Mouse (Mus musculus): Measurements from ENCODE around the gene Swi5. TPM values are rescaled to one million over a fixed set of nuclear protein-coding genes. Genes with fewer than 3 reads are reported as not detected.

The Swi5 gene
- polyA plus RNA-seq (2012; rRNA removed) = 242 and 270 TPM in 2 replicates

DNA sequence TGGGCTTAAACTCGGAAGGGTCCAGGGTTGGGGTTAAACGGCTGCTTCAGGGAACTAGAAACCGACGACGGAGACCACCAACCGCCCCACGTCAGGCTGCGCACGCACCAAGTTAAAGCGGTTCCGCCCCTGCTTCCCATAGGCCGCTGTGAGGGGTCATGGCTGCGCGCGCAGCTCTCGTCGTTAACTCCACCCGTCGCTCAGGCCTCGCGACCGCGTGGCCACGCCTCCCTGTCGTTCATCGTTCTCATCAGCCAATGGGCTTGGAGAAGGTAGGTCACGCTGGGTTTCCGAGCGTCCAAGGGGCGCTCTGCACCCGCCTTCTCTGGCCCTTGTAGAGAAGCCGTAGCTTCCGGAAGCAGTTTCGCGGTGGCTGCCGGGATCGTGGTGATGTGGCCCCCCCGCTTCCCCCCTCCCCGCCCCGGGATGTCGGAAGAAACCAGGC, at the start of gene Swi5:
Gene Swi5 (minus strand): TSS at position 153 of the 445 bp plus-strand sequence.
- under 1% methylated on average over 41 of the region's 41 CpGs for WGBS
- peak; percentile 96 to 99 for DNase-seq
- Histone ChIP-seq H3K27ac (ENCODE audit: insufficient read depth, low read length) (peak within 1 kb of the TSS; percentile 15; the same call in 1 of the 2 replicates), H3K4me3 (replicated peaks; ENCODE audit: insufficient read depth, low read depth, low read length) (peak within 1 kb of the TSS; percentile 78), H3K27me3 (ENCODE audit: control insufficient read depth, insufficient read depth, low read length) (no peaks in the 10 kb centered on the region), H3K4me1 (ENCODE audit: control insufficient read depth, insufficient read depth, low read length) (no peaks in the 10 kb centered on the region; the same call in 1 of the 2 replicates)
- TF ChIP-seq CTCF (IDR thresholded peaks at IDR 0.05; ENCODE audit: borderline replicate concordance, insufficient read depth, low read depth, low read length) = no peak
- TF ChIP-seq POLR2A (IDR thresholded peaks at IDR 0.05; ENCODE audit: borderline replicate concordance, insufficient read depth, low read length) = peak; percentile 74

DNA sequence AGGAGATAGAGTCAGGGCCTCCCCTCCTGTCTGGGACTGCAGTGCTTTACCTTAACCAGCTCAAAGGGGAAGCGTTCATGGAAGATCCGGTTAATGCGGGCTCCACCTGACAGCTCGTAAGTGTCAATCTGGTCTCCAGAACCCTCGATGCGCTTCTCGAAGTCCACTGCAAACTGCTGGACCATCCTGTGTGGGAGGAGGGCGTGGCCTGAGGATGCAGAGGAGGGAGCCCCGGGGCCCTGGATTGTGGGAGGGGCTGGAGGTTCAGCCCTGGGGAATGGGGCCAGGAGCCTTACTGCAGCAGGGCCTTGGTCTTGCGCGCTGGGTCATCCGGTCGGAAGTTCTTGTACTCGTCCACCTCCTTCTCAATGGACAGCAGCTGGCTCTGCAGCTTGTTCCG, 48.0 kb upstream of the Swi5 start:
- no peak overlapping the region for H3K4me3 ChIP-seq (replicated peaks; ENCODE audit: insufficient read depth, low read depth, low read length)
- H3K27me3 ChIP-seq (ENCODE audit: control insufficient read depth, insufficient read depth, low read length) = no peaks in the 10 kb centered on the region
- 56% methylated on average over 15 of the region's 15 CpGs for WGBS
- DNase-seq = no peak
- H3K27ac ChIP-seq (ENCODE audit: insufficient read depth, low read length) = no peak overlapping the region
- H3K4me1 ChIP-seq (ENCODE audit: control insufficient read depth, insufficient read depth, low read length) = peaks cover 41% of the 10 kb centered on the region
- TF ChIP-seq POLR2A (IDR thresholded peaks at IDR 0.05; ENCODE audit: borderline replicate concordance, insufficient read depth, low read length) = no peak
- no peak for TF ChIP-seq CTCF (IDR thresholded peaks at IDR 0.05; ENCODE audit: borderline replicate concordance, insufficient read depth, low read depth, low read length)

DNA sequence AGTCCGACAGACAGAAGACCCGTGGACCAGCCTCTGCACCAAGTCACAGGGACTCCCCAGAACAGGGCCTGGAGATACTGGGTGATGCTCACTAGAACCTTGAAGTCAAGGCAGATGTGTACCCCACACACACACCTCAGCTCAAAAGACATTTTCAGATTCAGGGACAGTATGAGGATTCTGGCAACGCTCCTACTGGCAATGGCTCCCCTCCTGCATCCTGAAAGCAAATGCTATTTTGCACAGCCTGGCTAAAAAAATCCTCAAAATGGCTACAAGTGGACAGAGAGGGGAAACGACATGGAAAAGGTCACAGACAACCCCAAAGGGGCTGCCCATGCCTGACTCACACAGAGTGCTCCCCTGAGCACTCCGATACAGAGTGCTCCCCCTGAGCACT, 44.3 kb upstream of the Swi5 start:
- H3K4me1 ChIP-seq (ENCODE audit: control insufficient read depth, insufficient read depth, low read length) = peaks cover 47% of the 10 kb centered on the region
- WGBS = 27% methylated on average over 5 of the region's 5 CpGs
- H3K4me3 ChIP-seq (replicated peaks; ENCODE audit: insufficient read depth, low read depth, low read length) = no peak overlapping the region
- H3K27me3 ChIP-seq (ENCODE audit: control insufficient read depth, insufficient read depth, low read length) = no peaks in the 10 kb centered on the region
- DNase-seq = peak in 1 of 2 experiments; percentile 56
- TF ChIP-seq CTCF (IDR thresholded peaks at IDR 0.05; ENCODE audit: borderline replicate concordance, insufficient read depth, low read depth, low read length) = no peak
- TF ChIP-seq POLR2A (IDR thresholded peaks at IDR 0.05; ENCODE audit: borderline replicate concordance, insufficient read depth, low read length) = no peak
- H3K27ac ChIP-seq (ENCODE audit: insufficient read depth, low read length) = peak overlapping the region; percentile 62

DNA sequence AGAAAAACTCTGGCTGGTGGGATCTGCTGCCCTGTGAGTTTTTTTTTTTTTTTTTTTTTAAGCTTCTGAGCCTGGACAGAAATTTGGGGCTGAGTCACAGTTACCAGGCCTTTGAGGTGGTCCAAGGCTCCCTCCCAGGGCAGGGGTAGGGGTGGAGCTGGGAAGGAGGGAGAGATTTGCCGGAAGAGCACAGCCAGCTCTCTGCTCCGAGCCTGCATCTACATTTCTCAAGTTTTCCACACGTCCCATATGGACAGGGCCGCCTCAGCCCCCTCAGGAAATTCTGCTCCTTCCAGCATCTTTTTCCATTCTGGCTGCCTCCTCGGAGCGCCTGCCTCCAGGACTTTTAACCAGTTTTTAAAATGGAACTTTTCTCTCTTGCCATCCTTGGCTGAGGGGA, 41.7 kb upstream of the Swi5 start:
- Histone ChIP-seq H3K4me1 (ENCODE audit: control insufficient read depth, insufficient read depth, low read length) (peaks cover 42% of the 10 kb centered on the region), H3K27me3 (ENCODE audit: control insufficient read depth, insufficient read depth, low read length) (no peaks in the 10 kb centered on the region), H3K27ac (ENCODE audit: insufficient read depth, low read length) (peak overlapping the region; percentile 70; the same call in 1 of the 2 replicates), H3K4me3 (replicated peaks; ENCODE audit: insufficient read depth, low read depth, low read length) (no peak overlapping the region)
- DNase-seq = no peak
- TF ChIP-seq CTCF (IDR thresholded peaks at IDR 0.05; ENCODE audit: borderline replicate concordance, insufficient read depth, low read depth, low read length) (no peak), POLR2A (IDR thresholded peaks at IDR 0.05; ENCODE audit: borderline replicate concordance, insufficient read depth, low read length) (no peak)
- 47% methylated on average over 6 of the region's 6 CpGs for WGBS

- Histone ChIP-seq H3K27ac (ENCODE audit: insufficient read depth, low read length) (peak overlapping the region; percentile 70), H3K4me3 (replicated peaks; ENCODE audit: insufficient read depth, low read depth, low read length) (no peak overlapping the region), H3K4me1 (ENCODE audit: control insufficient read depth, insufficient read depth, low read length) (peaks cover 42% of the 10 kb centered on the region), H3K27me3 (ENCODE audit: control insufficient read depth, insufficient read depth, low read length) (no peaks in the 10 kb centered on the region)
- 47% methylated on average over 13 of the region's 13 CpGs for WGBS
- TF ChIP-seq CTCF (IDR thresholded peaks at IDR 0.05; ENCODE audit: borderline replicate concordance, insufficient read depth, low read depth, low read length) (no peak), POLR2A (IDR thresholded peaks at IDR 0.05; ENCODE audit: borderline replicate concordance, insufficient read depth, low read length) (no peak)
- DNase-seq = no peak
Measured at GRCm38 (mm10) chr2:32328911-32329460, 41.1 kb upstream of the Swi5 start.

GRCm38 (mm10) chr2:32327200-32327599, 39.3 kb upstream of the Swi5 start:
- H3K27ac ChIP-seq (ENCODE audit: insufficient read depth, low read length) = peak overlapping the region; percentile 10; the same call in 1 of the 2 replicates
- TF ChIP-seq CTCF (IDR thresholded peaks at IDR 0.05; ENCODE audit: borderline replicate concordance, insufficient read depth, low read depth, low read length) = no peak
- TF ChIP-seq POLR2A (IDR thresholded peaks at IDR 0.05; ENCODE audit: borderline replicate concordance, insufficient read depth, low read length) = no peak
- H3K4me1 ChIP-seq (ENCODE audit: control insufficient read depth, insufficient read depth, low read length) = peaks cover 36% of the 10 kb centered on the region
- DNase-seq = peak in 1 of 2 experiments; percentile 53
- H3K27me3 ChIP-seq (ENCODE audit: control insufficient read depth, insufficient read depth, low read length) = no peaks in the 10 kb centered on the region
- H3K4me3 ChIP-seq (replicated peaks; ENCODE audit: insufficient read depth, low read depth, low read length) = no peak overlapping the region
- 7% methylated on average over 4 of the region's 4 CpGs for WGBS

GRCm38 (mm10) chr2:32325342-32325741, 37.5 kb upstream of the Swi5 start:
- no peak overlapping the region for H3K4me3 ChIP-seq (replicated peaks; ENCODE audit: insufficient read depth, low read depth, low read length)
- no peak overlapping the region for H3K27ac ChIP-seq (ENCODE audit: insufficient read depth, low read length)
- WGBS = 46% methylated on average over 7 of the region's 7 CpGs
- no peaks in the 10 kb centered on the region for H3K27me3 ChIP-seq (ENCODE audit: control insufficient read depth, insufficient read depth, low read length)
- peaks cover 29% of the 10 kb centered on the region for H3K4me1 ChIP-seq (ENCODE audit: control insufficient read depth, insufficient read depth, low read length)
- TF ChIP-seq POLR2A (IDR thresholded peaks at IDR 0.05; ENCODE audit: borderline replicate concordance, insufficient read depth, low read length) (no peak), CTCF (IDR thresholded peaks at IDR 0.05; ENCODE audit: borderline replicate concordance, insufficient read depth, low read depth, low read length) (no peak)
- no peak for DNase-seq

GRCm38 (mm10) chr2:32324322-32324721, 36.4 kb upstream of the Swi5 start:
- peak; percentile 36; the same call in 1 of the 2 replicates for TF ChIP-seq CTCF (IDR thresholded peaks at IDR 0.05; ENCODE audit: borderline replicate concordance, insufficient read depth, low read depth, low read length)
- TF ChIP-seq POLR2A (IDR thresholded peaks at IDR 0.05; ENCODE audit: borderline replicate concordance, insufficient read depth, low read length) = no peak
- 50% methylated on average over 4 of the region's 4 CpGs for WGBS
- Histone ChIP-seq H3K4me3 (replicated peaks; ENCODE audit: insufficient read depth, low read depth, low read length) (no peak overlapping the region), H3K27me3 (ENCODE audit: control insufficient read depth, insufficient read depth, low read length) (no peaks in the 10 kb centered on the region), H3K27ac (ENCODE audit: insufficient read depth, low read length) (no peak overlapping the region), H3K4me1 (ENCODE audit: control insufficient read depth, insufficient read depth, low read length) (peaks cover 33% of the 10 kb centered on the region)
- DNase-seq = no peak

Data from cerebellum, adult 2 months (tissue).